Mouse (Mus musculus) thymus, postnatal 25 days (tissue): ENCODE measurements around the gene Setmar.

Source experiments
- DNase-seq: peaks from one replicate; pipeline ENCODE4 v3.0.0; 2022

Setmar gene

DNA sequence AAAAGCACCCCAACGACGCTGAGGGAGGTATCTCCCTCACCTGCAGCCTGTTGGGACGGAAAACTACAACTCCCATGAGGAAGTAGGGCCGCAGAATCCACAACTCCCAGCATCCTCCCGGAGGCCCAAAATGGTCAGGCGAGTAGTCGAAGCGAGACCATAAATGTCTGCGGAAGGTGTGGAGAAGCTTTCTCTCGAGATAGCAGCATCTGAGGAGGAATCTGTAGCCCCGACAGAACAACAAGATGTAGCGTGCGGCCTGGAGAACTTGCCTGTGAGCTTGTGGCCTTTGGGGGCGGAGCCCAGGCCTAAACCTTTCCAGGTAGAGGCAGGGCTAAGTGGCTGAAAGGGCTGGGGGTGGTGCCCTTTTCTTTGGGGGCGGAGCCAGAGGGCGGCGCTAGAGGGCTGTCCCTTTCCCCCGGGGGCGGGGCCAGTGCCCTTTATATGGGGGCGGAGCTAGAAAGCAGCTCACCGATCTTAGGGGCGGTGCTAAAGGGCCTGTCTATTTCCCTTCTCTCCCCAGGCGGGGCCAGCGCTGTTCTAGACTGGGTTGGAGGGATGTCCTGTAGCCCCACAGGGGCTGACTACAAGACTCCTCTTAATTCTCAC is at the start of gene Setmar:
Setmar (plus strand) TSS at position 128 of the 609 bp plus-strand sequence.
- peak; percentile 99 for DNase-seq

DNA sequence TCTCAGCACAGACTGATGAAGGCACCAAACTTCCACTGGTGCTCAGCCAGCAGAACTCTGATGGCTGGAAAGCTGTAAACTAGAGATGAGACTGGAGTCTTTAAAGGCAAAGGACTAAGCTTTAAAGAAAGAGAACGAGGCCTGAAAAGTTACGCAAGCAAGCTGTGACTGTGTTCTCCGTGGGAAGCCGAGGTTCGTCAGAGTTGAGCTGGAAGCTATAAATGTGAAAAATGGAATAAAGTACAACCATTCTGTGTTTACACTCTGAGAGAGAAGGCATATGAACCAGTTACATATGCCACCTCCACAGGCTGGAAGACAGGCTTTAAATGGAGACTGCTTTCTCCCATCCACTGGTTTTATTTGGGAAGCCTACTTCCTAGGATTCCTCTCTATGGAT is 43.2 kb upstream of the Setmar start:
- no peak for DNase-seq

DNA sequence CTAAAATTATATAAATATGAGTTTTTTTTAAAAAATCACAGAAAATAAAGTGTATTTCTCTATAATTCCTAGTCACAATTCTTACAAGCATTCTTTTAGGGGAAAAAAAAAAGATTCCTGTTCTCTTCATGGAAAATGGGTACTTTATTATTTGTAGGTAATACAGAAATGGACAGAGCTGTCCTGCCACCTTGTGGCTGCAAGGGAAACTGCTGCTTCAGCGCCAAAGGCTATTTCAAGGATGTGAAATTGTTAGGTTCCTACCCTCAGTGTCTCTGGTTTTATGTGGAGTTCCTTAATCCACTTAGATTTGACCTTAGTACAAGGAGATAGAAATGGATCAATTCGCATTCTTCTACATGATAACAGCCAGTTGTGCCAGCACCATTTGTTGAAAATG is 9.8 kb upstream of the Setmar start:
- peak; percentile 17 for DNase-seq

- DNase-seq: no peak
Observed at GRCm38 (mm10) chr6:108055946-108056345, 8.9 kb upstream of the Setmar start.

DNA sequence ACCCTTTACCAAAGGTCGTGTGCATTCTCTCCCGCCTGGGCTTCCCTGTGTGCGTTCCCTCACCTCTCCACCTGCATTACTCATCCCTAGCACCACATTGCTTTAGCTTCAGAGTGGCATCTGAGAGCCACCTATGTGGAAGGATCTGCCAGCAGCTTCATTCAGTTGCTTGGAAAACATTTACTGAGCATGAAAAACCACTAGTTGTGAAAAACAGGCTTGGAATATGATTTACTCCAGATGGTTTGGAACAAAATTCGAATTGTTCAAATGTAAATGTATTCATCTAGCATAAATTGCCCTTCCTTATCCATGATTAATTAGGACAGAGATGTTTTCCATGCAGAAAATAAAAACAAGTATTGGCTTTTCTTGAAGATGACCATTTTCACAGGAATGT is 7.5 kb upstream of the Setmar start:
- DNase-seq: no peak

DNA sequence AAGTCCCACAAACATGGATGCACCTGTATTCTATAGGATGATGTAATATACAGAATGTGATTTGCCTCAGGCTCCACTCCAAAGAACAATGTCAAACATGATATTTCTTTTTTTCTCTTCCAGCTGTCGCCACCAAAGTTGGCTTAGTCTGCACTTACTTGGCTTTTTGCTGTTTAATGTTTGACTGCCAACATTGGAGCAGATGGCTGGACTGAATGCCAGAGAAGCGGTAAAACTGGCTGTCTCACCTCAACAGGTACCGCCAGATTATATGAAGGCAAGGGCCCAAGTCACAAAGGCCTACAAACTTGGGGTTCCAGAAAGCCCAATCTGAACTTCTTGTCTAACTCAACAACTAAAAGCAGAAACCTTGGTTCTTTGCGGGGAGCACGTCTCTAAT is 6.8 kb upstream of the Setmar start:
- DNase-seq: no peak

DNA sequence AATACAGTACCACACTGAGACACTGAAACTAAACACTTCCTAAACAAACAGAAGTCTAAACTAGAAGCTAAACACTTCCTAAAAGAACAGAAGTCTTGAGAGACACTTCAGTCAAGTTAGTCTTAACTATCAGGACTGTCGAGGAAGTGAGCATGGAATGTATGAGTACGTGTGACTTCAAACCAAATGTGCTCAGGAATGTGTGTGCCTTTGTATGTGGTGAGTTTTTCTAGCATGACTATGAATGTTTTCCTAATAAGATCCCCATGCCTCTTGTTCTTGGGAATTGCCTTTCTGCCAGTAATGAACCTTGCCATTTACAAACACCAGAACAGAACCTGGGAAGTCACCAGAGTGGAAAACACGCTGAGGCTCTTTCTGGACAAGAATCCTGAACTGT is 3.7 kb upstream of the Setmar start:
- DNase-seq: no peak

- DNase-seq: peak; percentile 77
Observed at GRCm38 (mm10) chr6:108065583-108065982, 738 bp downstream of the Setmar start.

GRCm38 (mm10) chr6:108070947-108071346 is 6.1 kb downstream of the Setmar start:
- DNase-seq: no peak

DNA sequence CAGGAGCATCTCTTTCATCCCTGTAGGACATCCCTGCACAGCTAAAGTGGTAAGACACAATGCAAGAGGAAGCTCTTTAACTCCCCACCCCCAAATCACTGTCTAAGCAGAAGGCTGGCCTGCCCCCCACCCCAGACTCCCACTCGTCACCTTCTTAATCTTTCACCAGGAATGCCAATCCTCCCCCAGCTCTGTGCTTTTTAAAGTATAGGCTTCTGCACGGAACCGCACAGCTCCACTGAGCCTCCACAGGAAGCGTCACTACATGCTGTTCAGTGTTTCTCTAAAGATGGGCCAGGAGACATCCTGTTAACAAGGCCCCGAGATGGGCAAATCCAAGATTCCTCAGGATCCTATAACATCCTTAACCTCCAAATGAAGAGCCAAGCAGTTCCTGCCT is 8.2 kb downstream of the Setmar start:
- DNase-seq: no peak

DNA sequence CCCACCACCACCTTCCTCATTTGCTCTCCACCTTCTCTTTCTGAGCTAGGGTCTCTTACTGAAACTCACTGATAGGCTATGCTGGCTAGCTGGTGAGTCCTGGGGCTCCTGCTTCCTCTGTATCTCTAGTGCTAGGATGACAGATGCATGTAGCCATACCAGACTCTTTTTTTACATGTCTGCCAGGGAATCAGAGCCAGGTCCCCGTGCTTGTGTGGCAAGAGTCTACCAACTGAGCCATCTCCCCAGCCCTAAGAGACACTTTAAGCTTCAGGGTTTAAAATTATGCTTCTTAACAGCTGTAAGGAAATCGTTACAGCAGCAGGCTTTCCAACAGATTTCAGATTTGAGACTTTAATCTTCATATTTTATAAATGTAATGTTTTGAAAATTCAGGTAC is 9.1 kb downstream of the Setmar start:
- no peak for DNase-seq

- no peak for DNase-seq
Observed at GRCm38 (mm10) chr6:108074624-108075023, 9.8 kb downstream of the Setmar start.

GRCm38 (mm10) chr6:108075857-108076256 is 11.0 kb downstream of the Setmar start:
- no peak for DNase-seq

DNA sequence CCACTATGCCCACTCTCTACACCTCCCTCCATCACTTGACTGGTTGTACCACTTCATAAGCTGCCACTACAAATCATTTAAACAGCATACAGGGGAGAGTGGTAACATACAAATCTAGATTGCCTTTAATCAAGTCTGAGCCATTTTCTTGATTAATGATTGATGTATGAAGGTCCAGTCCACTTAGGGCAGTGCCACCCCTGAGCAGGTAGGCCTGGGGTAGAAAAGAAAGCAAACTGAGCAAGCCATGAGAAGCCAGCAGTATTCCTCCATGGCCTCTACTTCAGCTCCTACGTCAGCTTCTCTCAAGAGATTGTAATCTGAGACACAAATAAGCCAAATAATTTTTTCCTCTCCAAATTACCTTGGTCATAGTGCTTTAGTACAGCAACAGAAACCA is 26.5 kb downstream of the Setmar start:
- no peak for DNase-seq

GRCm38 (mm10) chr6:108092646-108093045 is 27.8 kb downstream of the Setmar start:
- DNase-seq: no peak

DNA sequence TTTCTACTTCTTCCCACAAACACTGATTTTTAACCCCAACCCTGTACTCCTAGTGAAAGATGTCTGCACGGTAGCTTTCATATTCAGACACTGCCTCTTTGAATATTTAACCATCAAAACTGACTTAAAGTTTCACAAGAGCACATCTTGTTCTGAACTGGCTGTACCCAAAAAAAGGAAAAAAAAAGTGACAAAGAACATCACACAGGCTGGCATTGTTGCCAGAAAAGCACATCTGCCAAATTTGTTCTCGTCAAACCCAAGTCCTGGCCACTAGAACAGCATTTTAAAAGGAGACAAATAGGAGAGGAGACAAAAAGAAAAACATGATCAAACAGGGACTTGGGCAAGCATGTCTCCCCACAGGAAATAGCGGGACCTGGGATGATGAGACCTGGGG is 28.6 kb downstream of the Setmar start:
- no peak for DNase-seq

- no peak for DNase-seq
Observed at GRCm38 (mm10) chr6:108095445-108095844, 30.6 kb downstream of the Setmar start.

GRCm38 (mm10) chr6:108098171-108098845 is 33.5 kb downstream of the Setmar start:
- DNase-seq: peak; percentile 50

GRCm38 (mm10) chr6:108098846-108099217 is 34.0 kb downstream of the Setmar start:
- DNase-seq: no peak

- no peak for DNase-seq
Observed at GRCm38 (mm10) chr6:108101936-108102830, 37.3 kb downstream of the Setmar start.

- no peak for DNase-seq
Observed at GRCm38 (mm10) chr6:108107376-108107775, 42.5 kb downstream of the Setmar start.

DNA sequence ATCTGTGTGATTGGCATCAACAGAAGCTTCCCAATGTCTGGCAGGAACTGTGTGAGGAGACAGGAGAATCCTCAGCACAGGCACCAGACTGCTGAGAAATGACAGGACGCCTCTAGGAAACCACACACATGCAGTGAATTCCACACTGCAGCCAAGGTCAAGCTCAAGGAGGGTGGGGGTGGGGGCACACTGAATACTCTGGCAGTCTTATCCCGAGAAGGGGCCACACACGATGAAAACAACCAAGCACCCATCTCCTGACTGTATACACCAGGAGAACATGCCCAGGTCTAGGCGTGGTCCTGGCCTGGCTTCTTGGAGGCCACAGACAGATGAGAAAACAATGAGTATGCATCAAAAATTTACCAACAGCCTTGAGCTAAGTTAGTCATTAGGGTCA is 45.5 kb downstream of the Setmar start:
- DNase-seq: no peak

DNA sequence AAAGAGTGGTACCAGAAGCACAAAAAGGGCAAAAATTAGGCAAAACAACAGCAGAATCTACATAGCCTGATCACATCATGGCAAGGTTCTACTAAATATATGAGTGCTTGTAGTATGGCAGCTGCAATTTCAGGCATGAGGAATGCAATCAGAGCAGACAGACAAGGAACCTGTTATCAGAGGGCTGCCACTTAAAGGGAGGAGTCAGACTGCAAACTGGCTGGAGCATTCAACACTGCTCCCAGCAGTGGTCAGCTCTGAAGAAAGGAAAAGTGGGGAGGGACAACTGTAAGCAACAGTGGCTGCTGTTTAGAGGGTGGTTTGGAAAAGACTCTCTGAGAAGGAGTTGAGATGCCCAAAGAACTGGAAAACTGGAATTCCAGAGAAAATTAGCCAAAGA is 46.8 kb downstream of the Setmar start:
- DNase-seq: no peak

DNA sequence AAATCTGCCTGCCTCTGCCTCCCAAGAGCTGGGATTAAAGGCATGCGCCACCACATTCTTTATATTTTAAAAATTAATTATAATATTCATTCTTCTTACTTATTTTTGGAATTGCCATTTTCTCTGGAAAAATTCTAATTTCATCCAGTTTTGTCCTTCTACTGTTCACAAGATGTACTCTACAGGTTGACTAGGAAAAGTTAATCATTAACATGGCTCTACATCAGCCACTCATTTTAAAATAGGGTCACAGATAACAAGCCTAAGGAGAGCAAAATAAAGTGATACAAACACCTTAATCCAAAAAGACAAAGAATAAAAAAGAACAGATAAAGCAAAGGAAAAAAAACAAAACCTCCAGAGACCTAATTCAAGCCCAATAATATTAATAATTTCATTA is 50.1 kb downstream of the Setmar start:
- no peak for DNase-seq
